In the genomic region with DNA sequence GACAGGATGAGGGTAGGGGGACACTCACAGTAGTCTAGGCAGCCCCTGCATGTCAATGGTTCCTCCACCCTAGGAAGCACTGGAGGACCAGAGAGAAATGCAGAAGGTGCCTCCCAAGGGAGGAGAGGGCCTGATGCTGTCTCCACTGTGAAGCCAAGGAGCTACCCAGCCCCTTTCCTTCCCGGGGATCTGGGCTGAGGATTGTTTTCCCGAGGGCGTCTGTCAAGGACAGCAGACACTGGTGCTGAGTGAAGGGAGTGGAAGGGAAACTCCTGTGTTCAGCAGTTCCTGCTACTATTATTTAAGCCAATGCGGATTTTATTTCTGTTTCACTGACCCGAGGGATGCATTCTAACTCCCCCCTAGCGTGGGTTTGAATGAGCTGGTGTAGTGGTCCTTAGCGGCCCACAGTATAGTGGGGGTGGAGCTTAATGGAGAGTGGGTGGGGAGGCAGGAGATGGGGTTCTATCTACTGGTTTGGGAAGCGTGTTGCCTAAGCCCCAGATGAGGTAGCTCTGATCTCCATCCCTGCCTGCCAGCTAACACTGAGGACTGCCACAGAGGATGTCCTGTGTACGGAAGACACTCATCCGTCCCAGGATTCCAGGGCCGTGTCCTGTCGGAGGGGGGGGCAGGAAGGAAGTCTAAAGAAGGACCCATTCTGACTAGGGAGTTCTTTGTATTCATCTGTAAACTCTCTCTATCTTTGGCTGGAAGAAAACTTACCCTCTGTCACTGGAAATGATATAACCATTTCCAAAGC, we compare ENCODE assay signal across 9 mouse cellular contexts. TPM values are rescaled to one million over a fixed set of nuclear protein-coding genes. Genes with fewer than 3 reads are reported as not detected.
A peak's percentile ranks its signal among the peaks of the same experiment; 100 is the strongest.
DNase-seq lines count a peak whose midpoint lies in the region; ATAC-seq and TF ChIP-seq lines count a peak whose summit lies in the region.
"Had no signal": no experiment of that assay in that cellular context is flagged by ENCODE, and none has a peak within 500 bp of the region (broad histone marks: within the 10 kb centered on the region; RNA-seq: fewer than 3 reads in every experiment).

No protein-coding gene starts in this region.

- WGBS in intestine, embryonic 15.5 days = 58% methylated on average over 12 of the region's 12 CpGs
- 63% methylated on average over 12 of the region's 12 CpGs for WGBS in intestine, postnatal 0 days
- 52% methylated on average over 12 of the region's 12 CpGs for WGBS in hindbrain, embryonic 15.5 days
- 58% methylated on average over 12 of the region's 12 CpGs for WGBS in liver, embryonic 13.5 days (ENCODE audit: insufficient replicate concordance)
- 58% methylated on average over 12 of the region's 12 CpGs for WGBS in neural tube, embryonic 14.5 days

- H3K4me1 ChIP-seq in intestine, embryonic 15.5 days (replicated peaks) = peaks cover 5% of the 10 kb centered on the region; the same call in 1 of the 2 replicates
- 0 out of 2 replicates have a peak, but pooled peaks cover 4% of the 10 kb centered on the region for H3K4me1 ChIP-seq in intestine, postnatal 0 days (replicated peaks; ENCODE audit: control insufficient read depth, insufficient read depth, low read length)
- peaks cover 30% of the 10 kb centered on the region for H3K4me1 ChIP-seq in hindbrain, embryonic 15.5 days (replicated peaks)
- peaks cover 73% of the 10 kb centered on the region for H3K4me1 ChIP-seq in liver, embryonic 13.5 days (replicated peaks)
- H3K4me1 ChIP-seq in neural tube, embryonic 14.5 days (ENCODE audit: control insufficient read depth, insufficient read depth, low read length) = peaks cover 10% of the 10 kb centered on the region

- H3K36me3 ChIP-seq in intestine, embryonic 15.5 days = no peaks in the 10 kb centered on the region
- H3K36me3 ChIP-seq in intestine, postnatal 0 days (ENCODE audit: control insufficient read depth, insufficient read depth) = no peaks in the 10 kb centered on the region
- no peaks in the 10 kb centered on the region for H3K36me3 ChIP-seq in hindbrain, embryonic 15.5 days
- no peaks in the 10 kb centered on the region for H3K36me3 ChIP-seq in liver, embryonic 13.5 days
- H3K36me3 ChIP-seq in neural tube, embryonic 14.5 days (ENCODE audit: control insufficient read depth, insufficient read depth, low read length) = no peaks in the 10 kb centered on the region

- H3K4me2 ChIP-seq in intestine, embryonic 15.5 days (replicated peaks) = no peak overlapping the region
- H3K4me2 ChIP-seq in intestine, postnatal 0 days (replicated peaks; ENCODE audit: low read depth) = no peak overlapping the region
- no peak overlapping the region for H3K4me2 ChIP-seq in hindbrain, embryonic 15.5 days
- no peak overlapping the region for H3K4me2 ChIP-seq in liver, embryonic 13.5 days
- no peak overlapping the region for H3K4me2 ChIP-seq in neural tube, embryonic 14.5 days (ENCODE audit: low read depth, low read length)

- 0 out of 2 replicates have a peak overlapping the region, but pooled peaks have one; percentile 22 for H3K27ac ChIP-seq in intestine, embryonic 15.5 days
- H3K27ac ChIP-seq in intestine, postnatal 0 days (ENCODE audit: low read depth, low read length) = no peak overlapping the region
- peak overlapping the region; percentile 55 for H3K27ac ChIP-seq in hindbrain, embryonic 15.5 days (replicated peaks)
- H3K27ac ChIP-seq in liver, embryonic 13.5 days = peak overlapping the region; percentile 55
- peak overlapping the region; percentile 55 for H3K27ac ChIP-seq in neural tube, embryonic 14.5 days (ENCODE audit: low read depth, low read length)

- no peak overlapping the region for H3K4me3 ChIP-seq in intestine, embryonic 15.5 days (replicated peaks)
- no peak overlapping the region for H3K4me3 ChIP-seq in intestine, postnatal 0 days (ENCODE audit: low read depth, low read length)
- no peak overlapping the region for H3K4me3 ChIP-seq in hindbrain, embryonic 15.5 days
- H3K4me3 ChIP-seq in liver, embryonic 13.5 days (replicated peaks) = no peak overlapping the region
- H3K4me3 ChIP-seq in neural tube, embryonic 14.5 days (ENCODE audit: low read depth, low read length) = no peak overlapping the region

- H3K9me3 ChIP-seq in intestine, embryonic 15.5 days = no peaks in the 10 kb centered on the region
- no peaks in the 10 kb centered on the region for H3K9me3 ChIP-seq in intestine, postnatal 0 days (ENCODE audit: control insufficient read depth)
- H3K9me3 ChIP-seq in hindbrain, embryonic 15.5 days = no peaks in the 10 kb centered on the region
- H3K9me3 ChIP-seq in liver, embryonic 13.5 days (replicated peaks) = no peaks in the 10 kb centered on the region
- no peaks in the 10 kb centered on the region for H3K9me3 ChIP-seq in neural tube, embryonic 14.5 days (ENCODE audit: control insufficient read depth, low read length)

- no peaks in the 10 kb centered on the region for H3K27me3 ChIP-seq in intestine, embryonic 15.5 days (replicated peaks)
- H3K27me3 ChIP-seq in intestine, postnatal 0 days (replicated peaks; ENCODE audit: control insufficient read depth, insufficient read depth, low read length) = no peaks in the 10 kb centered on the region
- no peaks in the 10 kb centered on the region for H3K27me3 ChIP-seq in hindbrain, embryonic 15.5 days
- no peaks in the 10 kb centered on the region for H3K27me3 ChIP-seq in liver, embryonic 13.5 days
- H3K27me3 ChIP-seq in neural tube, embryonic 14.5 days (ENCODE audit: control insufficient read depth, insufficient read depth, low read length) = no peaks in the 10 kb centered on the region
- H3K27me3 ChIP-seq: CH12.LX had no signal

- ATAC-seq in intestine, embryonic 15.5 days = no peak
- ATAC-seq in intestine, postnatal 0 days = no peak
- ATAC-seq in hindbrain, embryonic 15.5 days (ENCODE audit: low FRiP score, low read depth) = peak; percentile 27; the same call in 1 of the 2 replicates
- 0 out of 2 replicates have a peak, but pooled peaks have one; percentile 27 for ATAC-seq in liver, embryonic 13.5 days (ENCODE audit: low read depth)
- no peak; the same call in 1 of the 2 replicates for ATAC-seq in neural tube, embryonic 14.5 days (ENCODE audit: low read depth)
- ATAC-seq in erythroid progenitor cell, adult 5-6 weeks (replicated peaks; ENCODE audit: low FRiP score, poor library complexity, severe bottlenecking) = no peak

- TF ChIP-seq CTCF in intestine, postnatal 0 days (IDR thresholded peaks at IDR 0.05; ENCODE audit: low read depth) = no peak

- no peak for DNase-seq in liver, embryonic 13.5 days
- DNase-seq in cerebellum, adult 9-11 months = no peak
- DNase-seq in urinary bladder, postnatal 14 days (ENCODE audit: low spot score) = no peak

- no peak overlapping the region for H3K9ac ChIP-seq in intestine, embryonic 15.5 days
- H3K9ac ChIP-seq in intestine, postnatal 0 days (ENCODE audit: low read depth, low read length) = no peak overlapping the region
- no peak overlapping the region for H3K9ac ChIP-seq in hindbrain, embryonic 15.5 days
- no peak overlapping the region for H3K9ac ChIP-seq in liver, embryonic 13.5 days
- no peak overlapping the region for H3K9ac ChIP-seq in neural tube, embryonic 14.5 days (replicated peaks; ENCODE audit: low read depth, low read length)

RNA-seq across cellular contexts. Expression of a gene that starts 21.8 kb away (rescaled TPM):
- 5.8 and 6.2 TPM in 2 replicates for polyA plus RNA-seq in intestine, embryonic 15.5 days (2015; fragmentation: Nextera tagmentation; extraction: Ambion mirVana)
- polyA plus RNA-seq in intestine, postnatal 0 days (2015; fragmentation: Nextera tagmentation; extraction: Ambion mirVana) = 3.3 and 3.4 TPM in 2 replicates
- 19.9 TPM in 2 replicates for polyA plus RNA-seq in hindbrain, embryonic 15.5 days (2015; fragmentation: Nextera tagmentation; extraction: Ambion mirVana)
- 6.1 and 6.2 TPM in 2 replicates for polyA plus RNA-seq in liver, embryonic 13.5 days (2015; fragmentation: Nextera tagmentation; extraction: Ambion mirVana)
- 20.5 and 21.0 TPM in 2 replicates for polyA plus RNA-seq in neural tube, embryonic 14.5 days (2014; fragmentation: Nextera tagmentation; extraction: Ambion mirVana)
- 6.5 and 6.7 TPM in 2 replicates for total RNA-seq in erythroid progenitor cell, adult 5-6 weeks (2015; ENCODE audit: low replicate concordance)
- total RNA-seq in erythroid progenitor cell, adult 5-6 weeks (2017; ENCODE audit: low replicate concordance) = 3.6 and 9.9 TPM in 2 replicates

RNA-seq across cellular contexts. Expression of a gene that starts 50.2 kb away (rescaled TPM):
- polyA plus RNA-seq in intestine, embryonic 15.5 days (2015; fragmentation: Nextera tagmentation; extraction: Ambion mirVana) = 710 and 905 TPM in 2 replicates
- 2,043 and 2,206 TPM in 2 replicates for polyA plus RNA-seq in intestine, postnatal 0 days (2015; fragmentation: Nextera tagmentation; extraction: Ambion mirVana)
- 2.4 and 3.2 TPM in 2 replicates for polyA plus RNA-seq in hindbrain, embryonic 15.5 days (2015; fragmentation: Nextera tagmentation; extraction: Ambion mirVana)
- 4.7 and 6.0 TPM in 2 replicates for polyA plus RNA-seq in liver, embryonic 13.5 days (2015; fragmentation: Nextera tagmentation; extraction: Ambion mirVana)
- polyA plus RNA-seq in neural tube, embryonic 14.5 days (2014; fragmentation: Nextera tagmentation; extraction: Ambion mirVana) = 1.9 TPM in 1 of 2 replicates, not detected in the other
- total RNA-seq in erythroid progenitor cell, adult 5-6 weeks (2015; ENCODE audit: low replicate concordance) = not detected in 2 replicates
- total RNA-seq in erythroid progenitor cell, adult 5-6 weeks (2017; ENCODE audit: low replicate concordance) = not detected in 2 replicates
- total RNA-seq: CH12.LX had no signal

Comparison
In these comparisons a context has a peak if more than half of its experiments do, and no peak if none do; other contexts are left out.
1. ATAC-seq: peak in hindbrain, embryonic 15.5 days (single experiment) and liver, embryonic 13.5 days (single experiment); none in intestine, embryonic 15.5 days (single experiment), intestine, postnatal 0 days (single experiment), neural tube, embryonic 14.5 days (single experiment) and erythroid progenitor cell, adult 5-6 weeks (single experiment).
2. RNA of a gene that starts 50.2 kb away (polyA plus RNA-seq): 2,043 to 2,206 TPM in intestine, postnatal 0 days and 710 to 905 TPM in intestine, embryonic 15.5 days; 4.7 to 6.0 TPM in liver, embryonic 13.5 days, 2.4 to 3.2 TPM in hindbrain, embryonic 15.5 days and 1.9 TPM in neural tube, embryonic 14.5 days; every median in the first group is over 100 times any median in the second.